Mouse (Mus musculus): ENCODE measurements at regions not wholly inside any gene's neighbourhood (a gene's known extent, or its start where the extent isn't known, plus 50 kb on each side); places are given as distances from the start of the nearest gene placed in this dataset.

DNA sequence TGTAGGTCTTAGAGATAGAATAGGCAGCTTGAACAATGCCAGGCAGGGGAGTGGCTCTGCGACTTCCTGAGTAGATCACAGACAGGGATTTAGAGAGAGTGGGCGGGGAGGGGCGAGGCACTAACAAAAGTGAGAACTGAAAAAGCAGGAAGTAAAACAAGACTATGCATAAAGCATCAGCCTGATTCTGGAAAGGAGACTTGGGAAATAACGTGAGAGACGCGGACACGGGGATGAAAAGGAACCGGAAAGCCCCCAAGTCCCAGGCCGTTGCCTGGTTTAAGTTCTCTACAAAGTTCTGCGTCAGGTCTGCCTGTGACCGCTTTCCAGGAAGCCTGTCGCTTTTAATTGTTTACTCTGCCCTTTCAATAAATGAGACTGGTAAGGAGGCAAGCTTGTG is 86.3 kb downstream of the D16Ertd472e start:
- TF ChIP-seq CTCF (IDR thresholded peaks at IDR 0.05): no peak
- TF ChIP-seq POLR2A (IDR thresholded peaks at IDR 0.05; ENCODE audit: insufficient read depth, low read depth, low read length): no peak
- no peak for TF ChIP-seq EP300 (IDR thresholded peaks at IDR 0.05; ENCODE audit: insufficient read depth, low read depth, low read length)

Measured in heart, adult 2 months (tissue).